Comparison of ENCODE assay signal across 8 mouse cellular contexts in the genomic region with DNA sequence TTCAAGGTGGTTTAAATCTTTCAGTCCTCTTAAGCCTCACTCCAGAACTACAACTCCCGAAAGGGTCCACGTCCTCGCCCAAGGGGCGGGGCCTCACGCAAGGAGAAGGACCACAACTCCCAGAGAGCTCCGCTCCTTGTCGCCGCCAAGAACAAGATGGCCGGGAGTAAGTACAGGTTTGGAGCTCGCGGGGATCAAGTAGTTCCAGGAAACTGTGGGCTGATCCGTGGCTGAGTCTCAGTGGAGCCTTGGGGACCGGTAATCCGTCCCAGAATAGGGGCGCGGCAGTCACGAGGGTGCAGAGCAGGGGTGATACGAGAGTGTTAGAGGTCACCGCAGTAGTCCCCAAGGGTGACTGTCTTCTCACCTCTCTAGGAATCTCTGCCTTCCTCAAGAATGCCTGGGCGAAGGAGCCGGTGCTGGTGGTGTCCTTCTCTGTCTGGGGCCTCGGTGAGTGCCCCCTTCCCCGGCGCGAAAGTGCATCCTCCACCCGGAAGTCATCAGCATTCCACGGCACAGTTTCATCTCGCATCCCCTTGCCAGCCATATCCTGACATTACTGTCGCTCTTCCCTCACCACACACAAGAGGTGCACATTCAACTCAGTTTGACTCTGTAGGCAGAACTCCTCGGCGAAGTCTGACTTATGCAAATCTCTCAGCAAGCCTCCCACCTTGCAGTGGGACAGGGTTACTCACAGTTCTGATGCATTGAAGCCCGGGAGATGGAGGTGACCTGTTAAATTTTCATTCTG. TPM values are rescaled to one million over a fixed set of nuclear protein-coding genes. Genes with fewer than 3 reads are reported as not detected.
DNase-seq lines count a peak whose midpoint lies in the region; ATAC-seq and TF ChIP-seq lines count a peak whose summit lies in the region.

TSS of gene Ndufa3 (plus strand) at position 132 of the 754 bp plus-strand sequence.

- intact Hi-C loops in heart, postnatal 14 days (cut with DNase I) = loop anchor here (1.0 kb wide), 1 partner anchor 12 kb away; the partner anchor contains the start of genes Prpf31 and Tfpt

- peak; percentile 92 for DNase-seq in ES-E14 (ENCODE audit: low read depth, low spot score)
- peak; percentile 85 for DNase-seq in cerebellum, adult 11 months
- peak; percentile 96 for DNase-seq in forebrain, embryonic 14.5 days (ENCODE audit: low spot score)
- DNase-seq in heart, postnatal 14 days = peak; percentile 86 to 88
- peak; percentile 88 for DNase-seq in layer of hippocampus, adult 11-12 months (ENCODE audit: low spot score)
- peak; percentile 90 to 93 for DNase-seq in lung, adult 18-20 months
- peak; percentile 88 for DNase-seq in testis, postnatal 14 days (ENCODE audit: low spot score)

- no peaks in the 10 kb centered on the region for H3K27me3 ChIP-seq in forebrain, embryonic 14.5 days (replicated peaks; ENCODE audit: control insufficient read depth, insufficient read depth, low read length)
- no peaks in the 10 kb centered on the region; the same call in 1 of the 2 replicates for H3K27me3 ChIP-seq in neural tube, embryonic 15.5 days (replicated peaks)

- H3K9ac ChIP-seq in ES-E14 (ENCODE audit: insufficient read depth, low read depth, low read length, poor library complexity, severe bottlenecking) = peak within 1 kb of the TSS; percentile 87
- peak within 1 kb of the TSS; percentile 79 for H3K9ac ChIP-seq in forebrain, embryonic 14.5 days (ENCODE audit: low read length)
- H3K9ac ChIP-seq in neural tube, embryonic 15.5 days (replicated peaks) = peak within 1 kb of the TSS; percentile 69

- peak within 1 kb of the TSS; percentile 70 for H3K4me2 ChIP-seq in forebrain, embryonic 14.5 days (ENCODE audit: low read length)
- H3K4me2 ChIP-seq in neural tube, embryonic 15.5 days = peak within 1 kb of the TSS; percentile 84

- peak within 1 kb of the TSS; percentile 4; the same call in 1 of the 2 replicates for H3K27ac ChIP-seq in ES-E14 (ENCODE audit: insufficient read depth, low read depth, low read length, poor library complexity, severe bottlenecking)
- H3K27ac ChIP-seq in forebrain, embryonic 14.5 days (ENCODE audit: low read depth, low read length) = no peak within 1 kb of the TSS
- H3K27ac ChIP-seq in neural tube, embryonic 15.5 days (replicated peaks) = peak within 1 kb of the TSS; percentile 83

- peaks cover 13% of the 10 kb centered on the region for H3K36me3 ChIP-seq in ES-E14 (ENCODE audit: control insufficient read depth, insufficient read depth, low read length, poor library complexity, severe bottlenecking)
- peaks cover 28% of the 10 kb centered on the region for H3K36me3 ChIP-seq in forebrain, embryonic 14.5 days (ENCODE audit: control insufficient read depth, insufficient read depth, low read length)
- H3K36me3 ChIP-seq in neural tube, embryonic 15.5 days = peaks cover 24% of the 10 kb centered on the region

- in situ Hi-C loops in ES-E14 (cut with MboI; ENCODE audit: low sequenced_read_pairs in 2 of 2, unreplicated experiment in 2 of 2) = no loop called here

- no peaks in the 10 kb centered on the region for H3K9me3 ChIP-seq in ES-E14 (ENCODE audit: control insufficient read depth, insufficient read depth, low read depth, low read length)
- H3K9me3 ChIP-seq in forebrain, embryonic 14.5 days (replicated peaks; ENCODE audit: control insufficient read depth, low read length) = no peaks in the 10 kb centered on the region
- H3K9me3 ChIP-seq in neural tube, embryonic 15.5 days (replicated peaks) = no peaks in the 10 kb centered on the region

- WGBS in forebrain, embryonic 14.5 days = 2% methylated on average over 32 of the region's 32 CpGs
- WGBS in neural tube, embryonic 15.5 days = 1% methylated on average over 32 of the region's 32 CpGs

- H3K4me1 ChIP-seq in ES-E14 (ENCODE audit: control insufficient read depth in 2 of 2, insufficient read depth in 2 of 2, low read length in 2 of 2, poor library complexity in 1 of 2) = no peaks in the 10 kb centered on the region
- peaks cover 5% of the 10 kb centered on the region for H3K4me1 ChIP-seq in forebrain, embryonic 14.5 days (ENCODE audit: control insufficient read depth, insufficient read depth, low read length)
- H3K4me1 ChIP-seq in neural tube, embryonic 15.5 days = peaks cover 19% of the 10 kb centered on the region

- peak; percentile 97 for ATAC-seq in forebrain, embryonic 14.5 days
- ATAC-seq in neural tube, embryonic 15.5 days (ENCODE audit: low FRiP score) = peak; percentile 96

- H3K4me3 ChIP-seq in ES-E14 (ENCODE audit: insufficient read depth in 1 of 2, low read depth in 1 of 2, low read length in 2 of 2, poor library complexity in 1 of 2, severe bottlenecking in 1 of 2) = peak within 1 kb of the TSS; percentile 82 to 98
- H3K4me3 ChIP-seq in forebrain, embryonic 14.5 days (ENCODE audit: low read depth, low read length) = peak within 1 kb of the TSS; percentile 61
- H3K4me3 ChIP-seq in neural tube, embryonic 15.5 days (replicated peaks) = peak within 1 kb of the TSS; percentile 64

TF ChIP-seq in ES-E14, 5 proteins besides CTCF, POLR2A, EP300 and RAD21:
- TF ChIP-seq HCFC1 (IDR thresholded peaks at IDR 0.05; ENCODE audit: borderline replicate concordance, insufficient read depth, low read length) (peak; percentile 98), ZC3H11A (IDR thresholded peaks at IDR 0.05; ENCODE audit: borderline replicate concordance, low read depth, low read length) (no peak), MAFK (IDR thresholded peaks at IDR 0.05; ENCODE audit: insufficient read depth, low read depth, low read length) (no peak), CHD2 (IDR thresholded peaks at IDR 0.05; ENCODE audit: low read depth, low read length) (no peak)

RNA-seq across cellular contexts. Expression of gene Ndufa3, which starts in this region (rescaled TPM):
- total RNA-seq in ES-E14 (2012; rRNA removed) = 236 and 303 TPM in 2 replicates
- polyA plus RNA-seq in forebrain, embryonic 14.5 days (2014; fragmentation: Nextera tagmentation; extraction: Ambion mirVana) = 424 and 576 TPM in 2 replicates
- 1,000 to 10,000 TPM; 1,807 to 1,867 TPM for total RNA-seq in heart, postnatal 14 days (2021)
- 535 and 605 TPM in 2 replicates for polyA plus RNA-seq in neural tube, embryonic 15.5 days (2015; fragmentation: Nextera tagmentation; extraction: Ambion mirVana)
